Mouse (Mus musculus): ENCODE measurements at regions not wholly inside any gene's neighbourhood (a gene's known extent, or its start where the extent isn't known, plus 50 kb on each side); places are given as distances from the start of the nearest gene placed in this dataset.

GRCm38 (mm10) chr15:96829941-96830340 is 130.4 kb upstream of the Slc38a2 start:
- ATAC-seq (no peak), DNase-seq (no peak)
- H3K36me3 ChIP-seq (replicated peaks; ENCODE audit: insufficient read depth, low read length), result no peaks in the 10 kb centered on the region
- no peak overlapping the region for H3K4me3 ChIP-seq (ENCODE audit: low read depth, low read length)
- H3K27ac ChIP-seq (ENCODE audit: low read depth), result no peak overlapping the region
- H3K9ac ChIP-seq (replicated peaks), result no peak overlapping the region
- H3K9me3 ChIP-seq (ENCODE audit: low read length), result no peaks in the 10 kb centered on the region
- TF ChIP-seq CTCF (IDR thresholded peaks at IDR 0.05; ENCODE audit: low read depth) (no peak), EP300 (IDR thresholded peaks at IDR 0.05; ENCODE audit: low read depth) (no peak)
- WGBS (ENCODE audit: insufficient replicate concordance), result 85% methylated on average over 12 of the region's 12 CpGs
- no peaks in the 10 kb centered on the region for H3K27me3 ChIP-seq (ENCODE audit: insufficient read depth, low read length)
- peaks cover 6% of the 10 kb centered on the region; the same call in 1 of the 2 replicates for H3K4me1 ChIP-seq (ENCODE audit: insufficient read depth)
- H3K4me2 ChIP-seq (ENCODE audit: low read depth, low read length), result no peak overlapping the region

- peaks cover 3% of the 10 kb centered on the region; the same call in 1 of the 2 replicates for H3K4me1 ChIP-seq (ENCODE audit: insufficient read depth)
- DNase-seq (no peak), ATAC-seq (no peak)
- H3K9ac ChIP-seq (replicated peaks), result no peak overlapping the region
- no peak overlapping the region for H3K4me3 ChIP-seq (ENCODE audit: low read depth, low read length)
- WGBS (ENCODE audit: insufficient replicate concordance), result 81% methylated on average over 8 of the region's 8 CpGs
- H3K36me3 ChIP-seq (replicated peaks; ENCODE audit: insufficient read depth, low read length), result no peaks in the 10 kb centered on the region
- no peaks in the 10 kb centered on the region for H3K27me3 ChIP-seq (ENCODE audit: insufficient read depth, low read length)
- H3K4me2 ChIP-seq (ENCODE audit: low read depth, low read length), result no peak overlapping the region
- no peaks in the 10 kb centered on the region for H3K9me3 ChIP-seq (ENCODE audit: low read length)
- H3K27ac ChIP-seq (ENCODE audit: low read depth), result no peak overlapping the region
- TF ChIP-seq EP300 (IDR thresholded peaks at IDR 0.05; ENCODE audit: low read depth) (no peak), CTCF (IDR thresholded peaks at IDR 0.05; ENCODE audit: low read depth) (no peak)
Observed at GRCm38 (mm10) chr15:96828681-96829080, 129.2 kb upstream of the Slc38a2 start.

GRCm38 (mm10) chr15:96827931-96828330 is 128.4 kb upstream of the Slc38a2 start:
- Histone ChIP-seq H3K27me3 (ENCODE audit: insufficient read depth, low read length) (no peaks in the 10 kb centered on the region), H3K9ac (replicated peaks) (no peak overlapping the region), H3K9me3 (ENCODE audit: low read length) (no peaks in the 10 kb centered on the region), H3K4me1 (ENCODE audit: insufficient read depth) (peaks cover 3% of the 10 kb centered on the region; the same call in 1 of the 2 replicates), H3K4me3 (ENCODE audit: low read depth, low read length) (no peak overlapping the region), H3K4me2 (ENCODE audit: low read depth, low read length) (no peak overlapping the region), H3K27ac (ENCODE audit: low read depth) (no peak overlapping the region), H3K36me3 (replicated peaks; ENCODE audit: insufficient read depth, low read length) (no peaks in the 10 kb centered on the region)
- TF ChIP-seq CTCF (IDR thresholded peaks at IDR 0.05; ENCODE audit: low read depth) (no peak), EP300 (IDR thresholded peaks at IDR 0.05; ENCODE audit: low read depth) (no peak)
- ATAC-seq (no peak), DNase-seq (no peak)
- WGBS (ENCODE audit: insufficient replicate concordance), result 69% methylated on average over 8 of the region's 8 CpGs

- TF ChIP-seq EP300 (IDR thresholded peaks at IDR 0.05; ENCODE audit: low read depth) (no peak), CTCF (IDR thresholded peaks at IDR 0.05; ENCODE audit: low read depth) (no peak)
- WGBS (ENCODE audit: insufficient replicate concordance), result 60% methylated on average over 7 of the region's 7 CpGs
Observed at GRCm38 (mm10) chr15:96818435-96818834, 118.9 kb upstream of the Slc38a2 start.

GRCm38 (mm10) chr15:96817626-96818025 is 118.1 kb upstream of the Slc38a2 start:
- Histone ChIP-seq H3K4me1 (ENCODE audit: insufficient read depth) (no peaks in the 10 kb centered on the region), H3K9me3 (ENCODE audit: low read length) (no peaks in the 10 kb centered on the region), H3K27me3 (ENCODE audit: insufficient read depth, low read length) (no peaks in the 10 kb centered on the region), H3K4me3 (ENCODE audit: low read depth, low read length) (no peak overlapping the region), H3K4me2 (ENCODE audit: low read depth, low read length) (no peak overlapping the region), H3K27ac (ENCODE audit: low read depth) (no peak overlapping the region), H3K9ac (replicated peaks) (no peak overlapping the region), H3K36me3 (replicated peaks; ENCODE audit: insufficient read depth, low read length) (no peaks in the 10 kb centered on the region)
- no peak for TF ChIP-seq CTCF (IDR thresholded peaks at IDR 0.05; ENCODE audit: low read depth)
- no peak for TF ChIP-seq EP300 (IDR thresholded peaks at IDR 0.05; ENCODE audit: low read depth)
- ATAC-seq, result no peak
- 42% methylated on average over 5 of the region's 5 CpGs for WGBS (ENCODE audit: insufficient replicate concordance)
- DNase-seq, result no peak

More at GRCm38 (mm10) chr15:96818435-96818834, 118.9 kb upstream of the Slc38a2 start:
- Histone ChIP-seq H3K4me1 (ENCODE audit: insufficient read depth) (no peaks in the 10 kb centered on the region), H3K36me3 (replicated peaks; ENCODE audit: insufficient read depth, low read length) (no peaks in the 10 kb centered on the region), H3K4me2 (ENCODE audit: low read depth, low read length) (no peak overlapping the region), H3K9ac (replicated peaks) (no peak overlapping the region), H3K9me3 (ENCODE audit: low read length) (no peaks in the 10 kb centered on the region), H3K27me3 (ENCODE audit: insufficient read depth, low read length) (no peaks in the 10 kb centered on the region), H3K4me3 (ENCODE audit: low read depth, low read length) (no peak overlapping the region), H3K27ac (ENCODE audit: low read depth) (no peak overlapping the region)
- ATAC-seq (no peak), DNase-seq (no peak)

- no peak for DNase-seq
Observed at GRCm38 (mm10) chr15:96816997-96817570, 117.6 kb upstream of the Slc38a2 start.

More at GRCm38 (mm10) chr15:96816997-96817570, 117.6 kb upstream of the Slc38a2 start:
- Histone ChIP-seq H3K27me3 (ENCODE audit: insufficient read depth, low read length) (no peaks in the 10 kb centered on the region), H3K4me3 (ENCODE audit: low read depth, low read length) (no peak overlapping the region), H3K36me3 (replicated peaks; ENCODE audit: insufficient read depth, low read length) (no peaks in the 10 kb centered on the region), H3K4me2 (ENCODE audit: low read depth, low read length) (no peak overlapping the region), H3K9me3 (ENCODE audit: low read length) (no peaks in the 10 kb centered on the region), H3K27ac (ENCODE audit: low read depth) (no peak overlapping the region), H3K9ac (replicated peaks) (no peak overlapping the region), H3K4me1 (ENCODE audit: insufficient read depth) (no peaks in the 10 kb centered on the region)
- no peak for ATAC-seq
- 54% methylated on average over 5 of the region's 5 CpGs for WGBS (ENCODE audit: insufficient replicate concordance)
- TF ChIP-seq EP300 (IDR thresholded peaks at IDR 0.05; ENCODE audit: low read depth) (no peak), CTCF (IDR thresholded peaks at IDR 0.05; ENCODE audit: low read depth) (no peak)

All from liver, postnatal 0 days (tissue).